Mouse (Mus musculus) retina, postnatal 7 days (tissue): ENCODE measurements at regions not wholly inside any gene's neighbourhood (a gene's known extent, or its start where the extent isn't known, plus 50 kb on each side); places are given as distances from the start of the nearest gene placed in this dataset.

ENCODE experiments used
- DNase-seq: peaks from one replicate; pipeline ENCODE4 v3.0.0-alpha.2; 2012; ENCODE audit warnings: low read depth, low spot score

- peak; percentile 29 for DNase-seq
These were observed 99.0 kb upstream of the Slc7a12 start for GRCm38 (mm10) chr3:14381421-14381992.

DNA sequence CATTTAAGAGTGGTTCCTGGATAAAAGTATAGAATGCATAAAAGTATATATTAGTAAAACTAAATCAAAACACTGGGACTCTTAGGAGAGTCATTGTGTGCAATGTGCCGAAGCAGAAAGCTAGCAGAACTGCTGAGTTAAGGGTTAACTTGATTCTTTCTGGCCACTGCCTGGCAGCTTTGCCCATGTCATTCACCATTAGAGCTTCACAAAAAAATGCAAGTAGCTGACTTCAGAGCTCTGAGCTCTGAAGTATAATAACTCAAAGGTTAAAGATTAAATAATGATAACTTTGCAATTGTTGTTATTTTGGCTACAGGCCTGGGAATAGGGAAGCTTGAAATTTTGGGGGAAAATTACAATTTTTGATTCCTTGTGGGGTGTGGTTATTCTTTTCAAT is 89.8 kb upstream of the Slc7a12 start:
- no peak for DNase-seq

DNA sequence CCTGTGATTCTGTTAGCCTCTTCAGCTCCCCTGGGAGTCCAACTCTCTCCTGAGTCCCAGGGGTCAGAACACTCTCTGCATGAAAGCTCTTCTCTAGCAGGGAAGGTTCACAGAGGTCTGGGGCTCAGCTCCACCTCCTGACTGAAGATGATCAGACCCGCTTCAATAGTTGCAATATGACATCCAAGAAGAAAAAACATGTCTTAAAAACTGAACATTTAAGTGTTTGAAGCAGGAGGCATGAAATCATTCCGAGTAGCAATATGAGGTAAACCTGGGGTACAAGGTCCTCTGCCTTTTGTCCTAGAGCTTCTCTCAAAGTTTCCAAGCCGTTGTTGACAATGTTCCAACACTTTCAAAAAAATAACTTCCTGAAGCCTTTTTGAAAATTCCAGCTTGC is 81.8 kb upstream of the Slc7a12 start:
- no peak for DNase-seq

DNA sequence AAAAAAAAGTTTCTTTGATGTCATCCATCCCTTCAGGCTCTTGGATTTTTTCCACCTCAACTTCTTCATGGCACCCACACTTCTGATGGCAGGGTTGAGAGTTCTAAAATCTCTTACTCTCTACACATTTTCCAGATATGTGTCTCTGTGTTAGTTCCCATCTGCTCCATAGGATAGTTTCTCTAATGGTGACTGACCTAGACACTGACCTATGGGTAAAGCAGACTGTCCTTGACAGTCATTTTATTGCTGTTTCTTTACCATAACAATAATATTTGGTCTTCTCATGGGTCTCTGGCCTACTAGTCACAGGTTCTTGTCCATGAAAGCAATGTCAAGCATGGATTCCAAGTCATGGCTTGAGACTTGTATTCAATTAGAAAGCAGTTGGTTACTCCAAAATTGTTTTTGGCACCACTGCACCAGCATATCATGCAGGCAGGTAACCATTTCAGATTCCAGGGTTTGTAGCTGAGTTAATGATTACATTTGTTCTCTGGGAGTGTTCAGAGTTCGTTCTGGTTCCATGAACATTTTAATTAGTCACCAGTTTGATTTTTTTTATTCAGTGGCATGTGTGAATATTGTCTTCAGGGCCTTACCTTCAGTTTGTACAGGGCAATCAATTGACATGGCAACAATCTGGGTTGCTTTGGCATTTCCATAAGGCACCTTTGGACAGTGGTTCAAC is 71.9 kb upstream of the Slc7a12 start:
- DNase-seq: no peak
